Mouse (Mus musculus): ENCODE results near the gene Hsf2.

GRCm38 (mm10) chr10:57485908-57486541, at the start of gene Hsf2:
- TF ChIP-seq CTCF (IDR thresholded peaks at IDR 0.05; ENCODE audit: low read depth, low read length) (no peak), POLR2A (IDR thresholded peaks at IDR 0.05; ENCODE audit: extremely low read depth, insufficient read depth, low read length) (peak; percentile 75; the same call in 1 of the 2 replicates)
